Mouse (Mus musculus) forebrain, embryonic 16.5 days (tissue): ENCODE results near the gene Cntn4. TPM values are rescaled to one million over a fixed set of nuclear protein-coding genes. Genes with fewer than 3 reads are reported as not detected.
"Not testable (repeated sequence)": the region's sequence is repeated elsewhere in the genome, so short reads cannot be mapped to it uniquely, and the experiment has no call there.

Experiments
- ATAC-seq: fragments of 200-750 bp; cut with Nextera tagmentation; 2 replicates; pipeline ENCODE4 v1.8.0; 2017; ENCODE audit warnings: mild to moderate bottlenecking, moderate library complexity
- H3K27ac ChIP-seq: fragments of 300-500 bp; sonication (generic); 2 replicates; pipeline ENCODE4 v1.5.1; 2014; ENCODE audit warnings: low read length, control low read depth
- H3K27me3 ChIP-seq: fragments of 300-500 bp; sonication (generic); replicated peaks from 2 replicates; pipeline ENCODE4 v1.6.1; 2014; ENCODE audit warnings: low read length; ENCODE audit not compliant: control insufficient read depth, insufficient read depth
- H3K36me3 ChIP-seq: fragments of 300-500 bp; sonication (generic); 2 replicates; pipeline ENCODE4 v1.6.1; 2014; ENCODE audit not compliant: control insufficient read depth, insufficient read depth
- H3K4me1 ChIP-seq: fragments of 300-500 bp; sonication (generic); replicated peaks from 2 replicates; pipeline ENCODE4 v1.6.1; 2014; ENCODE audit warnings: low read length; ENCODE audit not compliant: control insufficient read depth, insufficient read depth
- H3K4me2 ChIP-seq: fragments of 300-500 bp; sonication (generic); 2 replicates; pipeline ENCODE4 v1.6.1; 2014; ENCODE audit warnings: mild to moderate bottlenecking, low read length, control low read depth
- H3K4me3 ChIP-seq: fragments of 300-500 bp; sonication (generic); replicated peaks from 2 replicates; pipeline ENCODE4 v1.5.1; 2014; ENCODE audit warnings: mild to moderate bottlenecking, low read length, control low read depth
- H3K9ac ChIP-seq: fragments of 300-500 bp; sonication (generic); replicated peaks from 2 replicates; pipeline ENCODE4 v1.6.1; 2014; ENCODE audit warnings: low read depth, low read length, control low read depth
- H3K9me3 ChIP-seq: fragments of 300-500 bp; sonication (generic); 2 replicates; pipeline ENCODE4 v1.6.1; 2016; ENCODE audit warnings: low read length; ENCODE audit not compliant: control insufficient read depth
- WGBS: fragments of 180-500 bp; shearing (Covaris S2); extraction: QIAGEN DNeasy Blood & Tissue Kit; methylation state at CpG from one replicate; pipeline ENCODE4 v1.1.7; 2014; 5-methylcytosine and 5-hydroxymethylcytosine counted together
- polyA plus RNA-seq: library from polyadenylated mRNA; unstranded; fragments of >200 nt; fragmentation: Nextera tagmentation; extraction: Ambion mirVana; gene quantifications from 2 replicates; pipeline ENCODE4 v1.2.1, GENCODE M21; 2015

Gene Cntn4
- polyA plus RNA-seq, 1 experiment from 2014 or later = 10.3 TPM

GRCm38 (mm10) chr6:106332466-106332865 lies 655.0 kb downstream of the Cntn4 start:
- WGBS = 85% methylated on average over 3 of the region's 3 CpGs
- Histone ChIP-seq H3K27ac (no peak overlapping the region), H3K9ac (no peak overlapping the region), H3K36me3 (no peaks in the 10 kb centered on the region), H3K27me3 (no peaks in the 10 kb centered on the region), H3K4me2 (no peak overlapping the region), H3K4me3 (no peak overlapping the region), H3K4me1 (no peaks in the 10 kb centered on the region), H3K9me3 (no peaks in the 10 kb centered on the region)
- ATAC-seq = no peak

GRCm38 (mm10) chr6:106332933-106333332 lies 655.5 kb downstream of the Cntn4 start:
- Histone ChIP-seq H3K4me3 (no peak overlapping the region), H3K36me3 (no peaks in the 10 kb centered on the region), H3K4me1 (no peaks in the 10 kb centered on the region), H3K4me2 (no peak overlapping the region), H3K9me3 (no peaks in the 10 kb centered on the region), H3K9ac (no peak overlapping the region), H3K27me3 (no peaks in the 10 kb centered on the region), H3K27ac (no peak overlapping the region)
- WGBS = 94% methylated on average over 1 of the region's 1 CpGs
- ATAC-seq = no peak

- Histone ChIP-seq H3K36me3 (no peaks in the 10 kb centered on the region), H3K9me3 (no peaks in the 10 kb centered on the region), H3K9ac (no peak overlapping the region), H3K4me1 (no peaks in the 10 kb centered on the region), H3K27me3 (no peaks in the 10 kb centered on the region), H3K27ac (no peak overlapping the region), H3K4me2 (no peak overlapping the region), H3K4me3 (no peak overlapping the region)
- no peak for ATAC-seq
- 29% methylated on average over 1 of the region's 1 CpGs for WGBS
These were observed 657.6 kb downstream of the Cntn4 start for GRCm38 (mm10) chr6:106335066-106335465.

GRCm38 (mm10) chr6:106336805-106337204 lies 659.3 kb downstream of the Cntn4 start:
- H3K9ac ChIP-seq = no peak overlapping the region
- no peaks in the 10 kb centered on the region for H3K9me3 ChIP-seq
- 89% methylated on average over 3 of the region's 3 CpGs for WGBS

GRCm38 (mm10) chr6:106337829-106338228 lies 660.4 kb downstream of the Cntn4 start:
- no peak for ATAC-seq
- H3K9ac ChIP-seq = no peak overlapping the region

More at GRCm38 (mm10) chr6:106336805-106337204, 659.3 kb downstream of the Cntn4 start:
- no peaks in the 10 kb centered on the region for H3K27me3 ChIP-seq
- no peaks in the 10 kb centered on the region for H3K36me3 ChIP-seq
- H3K27ac ChIP-seq = no peak overlapping the region
- no peak for ATAC-seq
- no peaks in the 10 kb centered on the region for H3K4me1 ChIP-seq
- H3K4me2 ChIP-seq = no peak overlapping the region
- H3K4me3 ChIP-seq = no peak overlapping the region

GRCm38 (mm10) chr6:106341114-106341513 lies 663.7 kb downstream of the Cntn4 start:
- no peak for ATAC-seq
- Histone ChIP-seq H3K27ac (no peak overlapping the region), H3K36me3 (no peaks in the 10 kb centered on the region), H3K9ac (no peak overlapping the region), H3K4me1 (no peaks in the 10 kb centered on the region), H3K9me3 (no peaks in the 10 kb centered on the region), H3K27me3 (no peaks in the 10 kb centered on the region), H3K4me3 (no peak overlapping the region), H3K4me2 (no peak overlapping the region)

More at GRCm38 (mm10) chr6:106337829-106338228, 660.4 kb downstream of the Cntn4 start:
- H3K4me2 ChIP-seq = no peak overlapping the region
- H3K4me1 ChIP-seq = no peaks in the 10 kb centered on the region
- no peak overlapping the region for H3K4me3 ChIP-seq
- H3K36me3 ChIP-seq = no peaks in the 10 kb centered on the region
- H3K27me3 ChIP-seq = no peaks in the 10 kb centered on the region
- no peak overlapping the region for H3K27ac ChIP-seq
- H3K9me3 ChIP-seq = no peaks in the 10 kb centered on the region

GRCm38 (mm10) chr6:106350072-106350471 lies 672.6 kb downstream of the Cntn4 start:
- H3K9me3 ChIP-seq = no peaks in the 10 kb centered on the region
- H3K4me1 ChIP-seq = no peaks in the 10 kb centered on the region
- no peaks in the 10 kb centered on the region for H3K36me3 ChIP-seq
- 6% methylated on average over 3 of the region's 3 CpGs for WGBS
- no peak overlapping the region for H3K9ac ChIP-seq
- no peak overlapping the region for H3K4me3 ChIP-seq
- H3K27me3 ChIP-seq = no peaks in the 10 kb centered on the region
- H3K27ac ChIP-seq = no peak overlapping the region
- 0 out of 2 replicates have a peak, but pooled peaks have one; percentile 58 for ATAC-seq
- no peak overlapping the region for H3K4me2 ChIP-seq

- Histone ChIP-seq H3K4me3 (no peak overlapping the region), H3K4me1 (no peaks in the 10 kb centered on the region), H3K27ac (no peak overlapping the region), H3K27me3 (no peaks in the 10 kb centered on the region), H3K9ac (no peak overlapping the region), H3K36me3 (no peaks in the 10 kb centered on the region), H3K9me3 (no peaks in the 10 kb centered on the region), H3K4me2 (no peak overlapping the region)
- 87% methylated on average over 2 of the region's 2 CpGs for WGBS
- no peak for ATAC-seq
These were observed 673.9 kb downstream of the Cntn4 start for GRCm38 (mm10) chr6:106351389-106351788.

- 81% methylated on average over 2 of the region's 2 CpGs for WGBS
- H3K36me3 ChIP-seq = not testable (repeated sequence)
These were observed 681.3 kb downstream of the Cntn4 start for GRCm38 (mm10) chr6:106358801-106359200.

More at GRCm38 (mm10) chr6:106358801-106359200, 681.3 kb downstream of the Cntn4 start:
- not testable (repeated sequence) for H3K9ac ChIP-seq, H3K4me1 ChIP-seq, H3K4me2 ChIP-seq, H3K27me3 ChIP-seq, H3K27ac ChIP-seq, H3K9me3 ChIP-seq, ATAC-seq, H3K4me3 ChIP-seq
